Mouse (Mus musculus): Measurements from ENCODE around the gene Anxa8. TPM values are rescaled to one million over a fixed set of nuclear protein-coding genes. Genes with fewer than 3 reads are reported as not detected.

Anxa8 gene
- total RNA-seq (2021): under 1 TPM; 0.54 to 0.67 TPM
- long read RNA-seq, experiment 1: 0 reads
- long read RNA-seq, experiment 2: 0 reads

DNA sequence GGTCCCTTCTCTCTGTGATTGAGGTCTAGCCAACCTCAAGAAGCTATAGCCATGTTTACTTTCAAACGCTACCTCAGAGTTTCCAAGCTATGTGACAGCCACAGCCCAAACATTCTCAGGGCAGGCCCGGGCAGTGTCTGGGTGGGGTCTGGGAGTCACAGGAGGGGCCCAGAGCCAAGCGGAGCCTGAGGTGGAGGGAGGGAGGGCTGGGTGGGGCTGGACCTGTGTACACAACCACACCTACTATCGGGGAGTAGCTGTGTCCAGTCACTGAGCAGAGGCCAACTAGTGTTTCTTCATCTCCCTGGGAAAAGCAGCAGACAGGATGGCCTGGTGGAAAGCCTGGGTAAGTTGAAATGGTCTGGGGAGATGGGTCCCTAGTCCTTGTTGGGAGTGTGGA lies at the start of gene Anxa8:
TSS of gene Anxa8 (plus strand) at position 251 of the 400 bp plus-strand sequence.
- intact Hi-C loops (cut with DNase I): no loop called here

DNA sequence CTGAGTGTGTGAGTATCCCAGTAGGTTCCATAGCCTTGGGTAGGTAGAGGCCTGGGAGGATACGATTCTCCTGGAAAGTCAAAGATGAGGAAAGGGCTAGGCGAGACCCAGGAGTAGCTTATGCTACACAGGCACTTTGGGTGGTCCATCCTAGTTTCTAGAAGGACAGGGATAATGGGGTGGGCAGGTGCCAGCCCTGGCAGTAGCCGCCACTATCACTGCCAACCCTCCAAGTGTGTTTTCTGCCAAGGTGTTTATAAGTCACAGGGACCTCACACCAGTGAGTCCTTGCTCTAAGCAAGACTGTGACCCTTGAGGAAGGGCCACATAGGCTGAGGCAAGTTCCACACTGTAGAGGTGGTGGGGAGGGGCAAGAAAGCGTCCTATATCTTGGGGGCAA lies 44.5 kb upstream of the Anxa8 start:
- intact Hi-C loops (cut with DNase I): no loop called here
- DNase-seq: no peak

More for the DNA sequence above, at the start of gene Anxa8:
- no peak for DNase-seq

DNA sequence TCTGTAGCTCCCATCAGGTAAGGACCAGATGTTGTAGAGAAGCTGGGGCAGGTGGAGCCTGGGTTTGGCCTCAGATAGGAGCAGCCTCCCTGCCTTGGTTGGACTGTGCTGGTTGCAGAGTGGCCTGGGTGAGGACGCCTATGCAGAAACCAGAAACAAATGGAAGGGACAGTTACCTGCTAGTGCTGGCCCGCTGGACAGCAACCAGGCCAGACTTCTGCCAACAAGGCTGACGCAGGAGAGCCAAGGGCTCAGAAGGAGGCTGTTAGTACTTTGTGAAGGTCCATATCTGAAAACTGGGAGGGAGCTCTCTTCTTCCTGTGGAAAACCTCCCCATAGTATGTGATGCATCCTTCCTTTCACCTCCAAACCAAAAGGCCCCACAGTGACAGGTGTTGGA lies 42.4 kb upstream of the Anxa8 start:
- intact Hi-C loops (cut with DNase I): no loop called here
- DNase-seq: no peak

DNA sequence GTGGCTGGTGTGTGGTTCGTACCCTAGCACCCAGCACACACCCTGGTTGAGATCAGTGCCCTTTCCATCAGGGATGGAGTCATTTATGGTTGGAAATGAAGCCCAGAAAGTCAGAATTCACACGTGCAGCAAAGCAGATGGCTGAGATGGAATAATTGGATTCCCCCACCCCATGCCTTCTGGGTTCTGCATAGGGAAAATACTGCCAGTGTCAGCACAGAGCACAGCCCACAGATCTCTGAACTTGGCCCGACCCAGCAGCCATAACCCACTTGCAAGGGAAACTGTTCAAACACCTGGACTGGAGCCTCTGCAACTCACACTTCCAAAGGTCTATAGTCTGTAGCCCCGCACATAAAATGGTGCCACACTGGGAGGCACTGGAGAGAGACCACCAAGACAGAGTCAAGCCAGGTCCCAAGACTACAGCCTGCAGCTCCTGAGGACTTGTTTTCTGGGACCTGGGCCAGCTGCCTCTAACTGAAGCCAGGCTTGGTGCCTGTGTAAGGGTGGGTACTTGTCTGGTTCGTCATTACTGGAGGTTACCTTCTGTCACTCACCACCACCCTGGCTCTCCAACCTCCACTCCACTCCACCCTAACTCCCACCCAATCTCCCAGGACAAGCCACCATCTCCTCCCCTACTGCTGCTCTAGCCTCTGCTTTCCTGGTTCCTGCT lies 35.5 kb upstream of the Anxa8 start:
- intact Hi-C loops (cut with DNase I): no loop called here
- DNase-seq: no peak

DNA sequence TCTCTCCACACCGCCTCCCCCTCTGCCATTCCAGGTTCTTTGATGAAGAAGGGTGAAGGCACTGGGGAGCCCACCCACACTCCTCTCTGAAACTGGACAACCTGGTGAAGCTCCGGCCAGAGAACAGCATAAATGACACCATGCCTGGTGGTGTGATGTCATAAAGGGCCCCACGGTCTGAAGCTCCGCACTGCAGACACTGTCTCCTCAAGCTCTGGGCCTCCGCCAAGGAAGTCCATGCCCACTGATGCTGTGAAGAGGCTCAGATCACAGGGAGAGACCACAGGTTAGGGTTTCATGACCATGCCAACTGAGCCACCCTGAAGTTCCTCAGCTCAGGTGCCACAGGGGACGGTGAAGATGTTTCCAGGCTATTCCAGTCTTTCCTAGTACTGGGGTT lies 33.3 kb upstream of the Anxa8 start, which contains the start of gene Antxrl:
TSS of gene Antxrl (plus strand) at position 192 of the 400 bp plus-strand sequence.
- DNase-seq: no peak
- intact Hi-C loops (cut with DNase I): no loop called here

DNA sequence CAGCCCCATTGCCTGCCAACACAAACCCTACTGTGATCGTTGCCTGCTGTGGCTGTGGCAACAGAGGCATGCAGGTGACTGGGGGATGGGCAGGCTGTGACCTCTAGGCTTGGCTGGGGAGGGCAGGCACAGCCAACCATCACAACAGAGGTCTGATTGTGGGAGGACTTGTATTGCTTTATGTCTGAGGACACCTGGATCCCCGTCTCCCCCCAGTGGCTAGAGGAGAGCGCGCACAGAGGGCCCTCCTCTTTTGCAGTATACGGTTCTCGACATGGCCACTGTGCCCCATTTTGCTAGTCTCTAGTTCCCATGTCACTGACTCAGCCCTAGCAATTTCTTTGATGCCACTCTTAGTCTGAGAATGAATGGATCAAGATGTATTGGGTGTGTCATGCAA lies 14.1 kb upstream of the Anxa8 start:
- DNase-seq: no peak
- intact Hi-C loops (cut with DNase I): no loop called here

DNA sequence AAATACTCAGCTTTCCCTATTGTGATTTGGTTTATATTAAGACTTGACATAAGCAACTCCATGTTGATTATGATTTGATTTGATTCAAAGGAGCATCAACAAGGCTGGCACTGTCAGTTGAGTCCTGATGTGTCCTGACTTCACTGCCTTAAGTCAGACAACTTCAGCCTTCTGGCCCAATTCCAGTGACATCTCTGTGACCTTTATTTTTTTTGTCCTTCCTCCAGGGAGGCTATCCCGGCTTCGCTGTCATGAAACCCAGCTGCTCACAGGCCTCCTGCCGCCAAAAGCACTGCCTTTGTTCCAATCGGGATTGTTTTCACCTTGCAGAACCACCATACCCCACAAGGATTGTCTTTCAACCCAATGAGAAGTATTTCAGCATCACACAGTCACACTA lies 10.4 kb upstream of the Anxa8 start:
- intact Hi-C loops (cut with DNase I): no loop called here
- DNase-seq: no peak

DNA sequence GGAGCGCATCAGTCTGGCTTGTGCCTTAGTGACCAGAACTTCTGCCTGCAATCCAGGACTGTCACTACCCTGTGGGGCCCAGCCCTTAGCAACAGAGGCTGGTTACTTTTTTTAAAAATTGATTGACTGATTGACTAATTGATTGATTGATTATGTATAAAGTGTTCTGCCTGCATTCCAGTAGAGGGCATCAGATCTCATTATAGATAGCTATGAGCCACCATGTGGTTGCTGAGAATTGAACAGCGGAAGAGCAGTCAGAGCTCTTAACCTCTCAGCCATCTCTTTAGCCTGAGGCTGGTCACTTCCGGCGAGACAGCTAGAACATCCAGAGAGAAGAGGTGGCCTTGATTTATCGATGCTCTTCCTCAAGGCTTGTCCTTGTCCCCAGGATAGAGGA lies 8.6 kb upstream of the Anxa8 start:
- DNase-seq: no peak
- intact Hi-C loops (cut with DNase I): no loop called here

DNA sequence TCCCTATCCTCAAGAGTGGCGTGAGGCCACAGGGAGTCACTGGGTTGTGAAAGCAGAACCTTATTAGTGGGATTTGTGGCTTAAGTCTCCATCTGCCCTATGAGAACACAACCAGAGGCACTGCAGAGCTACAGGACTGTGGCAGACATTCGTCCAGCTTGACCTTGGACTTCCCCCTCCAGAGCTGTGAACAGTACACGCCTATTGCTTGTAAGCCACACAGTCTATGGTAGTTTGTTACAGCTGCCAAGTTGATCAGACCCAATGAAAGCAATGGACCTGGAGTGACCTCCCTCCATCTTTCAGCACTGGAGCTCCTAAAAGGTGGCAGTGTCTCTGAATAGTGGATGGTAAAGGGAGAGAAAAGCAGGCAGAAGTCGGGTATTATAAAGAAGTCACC lies 7.5 kb upstream of the Anxa8 start:
- intact Hi-C loops (cut with DNase I): no loop called here
- no peak for DNase-seq

DNA sequence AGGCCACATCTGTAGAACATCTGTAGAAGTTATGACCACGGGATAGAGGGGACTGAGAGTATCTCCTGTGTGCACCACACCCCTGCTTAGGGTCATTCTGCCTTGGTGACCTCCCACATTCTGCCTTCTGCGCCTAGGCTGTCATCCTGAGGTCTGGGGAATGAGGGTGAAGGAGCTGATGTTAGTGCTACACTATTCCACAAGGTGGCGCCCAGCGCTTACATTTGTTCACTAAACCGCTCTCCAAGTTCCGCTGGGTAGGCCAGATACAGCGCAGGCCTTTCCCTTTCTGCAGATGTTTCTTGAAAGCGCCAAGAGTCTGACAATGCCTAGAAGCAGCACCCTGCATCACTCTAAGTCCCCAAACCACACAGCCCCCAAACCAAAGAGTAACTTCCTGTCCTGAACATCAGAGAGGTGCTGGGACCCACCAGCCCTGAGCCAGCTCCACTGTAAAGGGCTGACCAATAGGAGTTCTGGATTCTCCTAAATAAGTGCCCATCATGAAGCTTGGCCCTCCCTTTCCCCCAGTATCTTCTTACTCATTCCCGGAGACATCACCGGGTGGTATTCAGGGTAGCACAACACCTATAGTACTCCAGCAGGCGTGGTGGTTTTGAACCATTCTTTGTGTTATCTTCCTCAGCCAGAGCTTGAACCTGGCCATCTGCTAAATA lies 5.3 kb upstream of the Anxa8 start:
- peak; percentile 46 to 56 for DNase-seq
- intact Hi-C loops (cut with DNase I): loop anchor here (2.0 to 5.0 kb wide), 3 partner anchors 22 to 157 kb away; partner anchors contain the start of gene A630023A22Rik

DNA sequence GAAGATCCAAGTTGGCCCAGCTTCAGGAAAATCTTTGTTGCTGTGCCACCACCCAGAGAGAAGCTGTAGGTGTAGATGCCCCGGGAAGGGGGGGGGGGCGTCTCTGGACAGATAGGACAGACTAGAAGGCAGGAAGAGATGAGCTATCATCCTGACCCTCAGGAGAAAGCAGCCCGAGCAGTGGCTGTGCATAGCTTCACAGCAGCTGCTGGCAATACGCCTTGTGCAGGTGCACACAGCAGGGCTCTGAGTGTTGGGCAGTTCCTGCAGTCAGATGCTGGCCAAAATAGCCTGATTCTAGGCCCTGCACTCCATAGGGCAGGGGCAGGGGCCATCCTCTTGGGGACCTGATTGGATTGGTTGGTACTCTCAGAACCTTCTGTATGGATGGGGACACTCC lies 1.0 kb downstream of the Anxa8 start:
- DNase-seq: no peak

DNA sequence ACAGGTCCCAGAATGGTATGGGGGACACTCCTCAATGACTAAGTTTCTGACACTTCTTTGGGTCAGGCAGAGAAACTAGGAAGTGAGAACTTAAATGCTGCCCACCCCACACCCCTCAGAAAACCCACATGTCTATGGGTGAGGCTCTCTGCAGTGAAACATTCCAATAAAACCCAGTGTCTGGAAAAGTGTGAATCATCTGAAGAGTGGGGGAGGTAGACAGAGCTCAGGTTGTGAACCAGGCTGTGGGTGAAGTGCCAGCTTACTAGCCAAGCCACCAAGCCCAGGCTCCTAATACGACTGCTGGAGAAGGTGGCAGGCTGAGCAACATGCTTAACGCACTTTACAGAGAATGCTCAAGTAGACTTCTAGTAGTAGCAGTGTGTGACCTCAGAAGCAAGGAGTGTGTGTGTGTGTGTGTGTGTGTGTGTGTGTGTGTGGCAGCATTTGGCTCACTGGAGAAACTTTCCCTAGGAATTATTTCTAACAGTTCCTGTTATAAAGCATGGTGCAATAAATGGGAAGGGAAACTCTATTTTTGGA lies 2.1 kb downstream of the Anxa8 start:
- intact Hi-C loops (cut with DNase I): no loop called here

More for the DNA sequence above, 1.0 kb downstream of the Anxa8 start:
- intact Hi-C loops (cut with DNase I): no loop called here

DNA sequence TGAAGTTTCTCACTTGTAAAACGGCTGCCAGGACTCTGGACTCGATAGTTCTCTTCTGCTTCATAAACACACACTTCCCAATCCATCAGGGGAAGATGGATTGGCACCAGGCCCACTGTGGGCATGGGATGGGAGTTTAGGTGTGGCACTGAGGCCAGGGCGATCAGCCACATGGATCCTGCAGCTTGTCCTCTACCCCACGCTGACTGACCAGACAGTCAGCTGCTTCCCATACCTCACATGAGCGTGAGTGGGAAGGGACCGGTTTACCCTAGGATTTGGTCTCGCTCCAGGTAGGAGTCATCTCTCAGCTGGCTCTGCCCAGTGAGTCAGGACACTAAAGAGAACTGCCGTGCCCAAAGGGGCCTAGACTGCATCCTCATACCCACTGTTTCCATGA lies 4.0 kb downstream of the Anxa8 start:
- no peak for DNase-seq
- intact Hi-C loops (cut with DNase I): no loop called here

More for the DNA sequence above, 2.1 kb downstream of the Anxa8 start:
- DNase-seq: no peak

DNA sequence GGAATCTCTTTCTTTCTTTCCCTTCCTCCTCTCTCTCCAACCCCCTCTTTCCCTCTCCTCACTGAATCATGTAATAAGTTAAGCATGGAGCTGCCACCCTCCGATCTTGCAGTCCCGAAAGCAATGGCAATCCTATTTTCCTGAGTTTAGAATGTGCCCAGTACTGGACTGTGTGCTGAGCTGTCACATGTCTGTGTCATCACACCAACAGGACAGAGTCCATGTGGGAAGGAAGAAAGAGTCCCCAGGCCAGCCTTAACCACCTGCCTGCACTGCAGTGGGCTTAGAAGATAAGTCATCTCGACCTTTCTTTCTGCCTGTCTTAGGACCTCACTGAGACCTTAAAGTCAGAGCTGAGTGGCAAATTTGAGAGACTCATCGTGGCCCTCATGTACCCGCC lies 5.7 kb downstream of the Anxa8 start:
- intact Hi-C loops (cut with DNase I): no loop called here
- no peak for DNase-seq

DNA sequence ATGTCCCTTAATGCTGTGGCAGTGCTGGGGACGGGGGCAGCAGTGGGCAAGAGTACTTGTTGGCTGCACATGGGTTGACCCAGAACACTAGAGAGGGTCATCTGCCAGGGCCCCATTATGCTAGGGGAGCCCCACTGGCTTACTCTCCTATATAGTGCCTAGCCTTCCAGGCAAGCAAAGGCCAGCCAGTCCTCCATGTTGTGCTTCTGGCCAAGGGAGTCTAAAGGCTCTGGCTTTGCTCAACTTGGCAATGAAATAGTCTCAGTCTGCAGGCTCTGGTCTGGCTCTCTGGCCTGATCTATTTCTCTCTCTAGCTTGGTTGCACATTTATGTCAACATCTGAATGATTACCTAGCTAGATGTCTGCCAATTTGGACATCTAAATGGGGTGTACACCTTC lies 7.1 kb downstream of the Anxa8 start:
- intact Hi-C loops (cut with DNase I): no loop called here
- no peak for DNase-seq

DNA sequence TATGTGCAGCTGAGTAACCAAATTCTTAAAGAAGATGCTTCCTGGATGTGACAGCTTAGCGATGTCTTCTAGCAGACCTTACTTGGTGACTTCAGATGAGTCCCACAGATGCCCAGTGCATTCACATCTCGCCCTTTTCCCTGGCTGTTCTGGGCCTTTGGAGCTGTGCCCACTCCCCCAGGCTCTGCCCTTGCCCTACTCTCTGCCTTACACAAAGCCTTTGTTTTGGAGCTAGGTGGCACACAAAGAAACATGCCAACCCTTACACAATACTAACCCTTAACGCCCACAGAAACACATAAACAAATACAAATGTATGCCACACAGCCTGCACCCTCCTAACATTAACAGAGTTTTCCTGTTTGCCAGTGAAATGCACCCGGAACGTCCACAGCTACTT lies 10.4 kb downstream of the Anxa8 start:
- intact Hi-C loops (cut with DNase I): no loop called here
- DNase-seq: no peak

DNA sequence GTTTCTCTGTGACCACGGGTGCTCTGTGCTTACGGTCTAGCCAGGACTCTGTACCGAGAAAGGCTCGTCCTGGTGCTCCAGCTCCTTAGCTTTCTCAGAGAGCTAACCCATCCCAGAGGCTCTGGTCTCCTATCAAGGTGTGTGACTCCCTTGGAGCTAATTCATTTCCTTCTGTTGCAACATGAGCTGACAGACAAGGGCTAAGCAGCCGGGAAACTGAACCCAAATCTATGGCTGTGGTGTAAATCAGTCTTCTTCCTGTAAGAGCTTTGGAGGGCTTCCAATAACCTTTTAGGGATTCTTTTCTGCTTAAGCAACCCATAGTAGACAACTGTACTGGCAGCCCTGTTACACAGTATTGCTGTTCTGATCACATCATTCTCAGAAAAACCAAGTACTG lies 16.8 kb downstream of the Anxa8 start, which contains the start of gene A630023A22Rik:
TSS of gene A630023A22Rik (minus strand) at position 154 of the 400 bp plus-strand sequence.
- intact Hi-C loops (cut with DNase I): loop anchor here (2.0 to 10.0 kb wide), 2 partner anchors 22 to 262 kb away; no protein-coding TSS in a partner anchor
- DNase-seq: no peak

DNA sequence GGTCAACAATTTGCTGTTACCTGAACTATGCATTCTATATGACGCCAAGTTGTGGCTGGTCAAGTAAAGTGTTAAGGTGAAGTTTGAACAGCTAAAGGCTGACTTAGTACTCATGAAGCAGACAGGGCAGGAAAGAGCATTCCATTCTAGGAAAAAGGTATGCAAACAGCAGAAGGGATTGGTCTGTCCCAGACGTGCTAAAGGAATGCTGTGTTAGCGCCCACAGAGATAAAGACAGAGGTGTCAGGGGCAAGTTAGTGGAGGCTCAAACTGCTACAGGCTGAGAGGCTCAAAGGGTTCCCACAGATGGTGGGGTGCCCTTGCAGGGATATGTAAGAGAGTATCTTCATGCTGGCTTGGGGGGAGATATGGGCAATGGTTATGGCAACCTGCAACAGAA lies 18.1 kb downstream of the Anxa8 start:
- no peak for DNase-seq
- intact Hi-C loops (cut with DNase I): loop anchor here (2.0 to 10.0 kb wide), 2 partner anchors 23 to 261 kb away; no protein-coding TSS in a partner anchor

DNA sequence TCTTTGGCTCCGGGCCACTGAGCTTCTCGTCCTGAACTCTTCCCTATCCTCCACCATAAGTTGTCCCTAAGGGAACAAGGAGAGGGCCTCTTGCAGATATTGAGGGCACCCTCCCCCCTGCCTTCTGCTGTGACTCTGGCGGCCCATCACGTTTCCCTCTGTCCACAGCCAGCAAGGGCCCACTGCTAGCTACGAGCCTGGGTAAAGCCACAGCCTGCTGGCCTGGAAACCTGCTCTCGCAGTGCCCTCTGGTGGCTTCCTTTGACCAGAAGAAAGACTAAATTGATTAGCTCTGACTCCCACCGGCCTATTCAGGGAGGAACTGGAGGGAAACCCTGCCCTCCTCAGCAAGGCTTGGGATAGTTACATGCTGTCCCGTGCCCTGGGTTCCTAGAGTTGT lies 19.1 kb downstream of the Anxa8 start:
- intact Hi-C loops (cut with DNase I): loop anchor here (5.0 to 10.0 kb wide), 4 partner anchors 47 to 260 kb away; partner anchors contain the start of gene Npy4r
- DNase-seq: peak; percentile 53 to 65

DNA sequence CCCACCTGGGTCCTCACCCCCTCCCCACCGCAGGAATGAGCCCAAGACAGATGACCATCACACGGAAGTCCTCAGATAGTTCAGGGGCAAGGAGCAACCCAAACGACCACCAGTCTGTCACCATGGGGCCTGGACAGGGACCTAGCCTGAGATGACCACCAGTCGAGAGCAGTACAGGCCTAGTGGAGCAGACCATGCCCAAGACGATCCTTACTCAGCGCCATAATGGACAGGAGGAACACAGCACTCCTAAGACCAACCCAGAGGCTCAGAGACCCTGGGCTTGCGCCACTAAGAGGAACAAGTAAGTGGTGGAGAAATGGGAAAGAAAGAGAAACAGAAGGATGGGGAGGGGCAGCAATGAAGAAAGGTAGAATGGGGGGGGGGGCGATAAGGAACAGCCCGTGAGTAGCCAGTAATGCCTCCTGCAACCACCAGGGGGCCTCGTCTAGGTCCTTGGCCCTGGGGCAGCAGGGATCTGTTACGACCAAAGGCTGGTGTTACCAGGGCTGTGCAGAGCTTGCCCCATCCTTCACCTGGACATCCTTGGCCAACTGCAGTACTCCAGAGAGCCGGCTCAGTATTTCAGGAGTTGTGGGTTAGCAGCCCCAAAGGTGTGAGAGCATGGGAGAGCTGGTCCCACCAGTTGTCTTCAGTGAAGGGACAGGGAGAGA lies 20.7 kb downstream of the Anxa8 start:
- no peak for DNase-seq
- intact Hi-C loops (cut with DNase I): loop anchor here (5.0 to 10.0 kb wide), 4 partner anchors 46 to 258 kb away; partner anchors contain the start of gene Npy4r

DNA sequence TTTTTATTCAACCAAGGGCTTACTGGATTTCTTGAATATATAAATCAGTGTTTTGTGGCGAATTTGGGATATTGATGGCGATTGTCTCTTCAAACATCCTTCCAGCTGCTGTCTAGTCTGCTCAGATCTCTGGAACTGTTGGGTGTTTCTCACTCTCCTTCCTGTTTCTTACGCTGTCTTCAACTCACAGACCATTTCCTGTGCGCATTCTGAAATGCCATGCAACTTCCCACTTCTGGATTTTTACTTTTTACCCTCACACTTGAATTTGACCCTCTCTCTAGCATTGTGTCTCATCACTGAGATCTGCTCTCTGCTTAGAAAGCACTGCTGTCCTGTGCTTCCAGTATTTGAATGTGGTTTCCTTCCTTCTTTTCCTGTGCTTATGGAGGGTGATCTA lies 21.8 kb downstream of the Anxa8 start:
- intact Hi-C loops (cut with DNase I): loop anchor here (5.0 to 10.0 kb wide), 4 partner anchors 45 to 257 kb away; partner anchors contain the start of gene Npy4r

More for the DNA sequence above, 21.8 kb downstream of the Anxa8 start:
- no peak for DNase-seq
